Comparison of ENCODE assay signal across 26 mouse cellular contexts in genomic region chr8:10366141-10366540, GRCm38 (mm10).
"Had no signal": no experiment of that assay in that cellular context is flagged by ENCODE, and none has a peak within 500 bp of the region (broad histone marks: within the 10 kb centered on the region; RNA-seq: fewer than 3 reads in every experiment).

No protein-coding gene starts in this region.

- H3K4me2 ChIP-seq: heart, embryonic 11.5 days; heart, embryonic 13.5 days; heart, embryonic 15.5 days; hindbrain, embryonic 13.5 days; hindbrain, embryonic 15.5 days; limb, embryonic 12.5 days; liver, embryonic 11.5 days; liver, embryonic 13.5 days; liver, embryonic 15.5 days had no signal

- H3K4me3 ChIP-seq: gastrocnemius, adult 2 months; heart, adult 2 months; heart, embryonic 13.5 days; heart, embryonic 15.5 days; hindbrain, embryonic 13.5 days; hindbrain, embryonic 15.5 days; layer of hippocampus, adult 2 months; left cerebral cortex, adult 2 months; limb, embryonic 10.5 days; limb, embryonic 12.5 days; liver, embryonic 13.5 days; liver, embryonic 15.5 days had no signal

- DNase-seq: gastrocnemius, adult 2 months; gastrocnemius, postnatal 10 days; gastrocnemius, postnatal 25 days; heart, adult 11 months; heart, adult 2 months; heart, postnatal 14 days; heart, postnatal 36 days; kidney, adult 18-20 months; kidney, adult 8-10 months; kidney, postnatal 10 days; kidney, postnatal 25 days; kidney, postnatal 4 days; liver; liver, embryonic 13.5 days had no signal

- ATAC-seq: inflammation-experienced regulatory T-cells, adult 6 months had no signal

- H3K9ac ChIP-seq: heart, embryonic 13.5 days; heart, embryonic 15.5 days; hindbrain, embryonic 13.5 days; hindbrain, embryonic 15.5 days; limb, embryonic 12.5 days; liver, embryonic 13.5 days; liver, embryonic 15.5 days had no signal

- H3K4me1 ChIP-seq: liver, embryonic 13.5 days; liver, embryonic 15.5 days had no signal

- H3K9me3 ChIP-seq: heart, embryonic 13.5 days; heart, embryonic 15.5 days; hindbrain, embryonic 13.5 days; hindbrain, embryonic 15.5 days; limb, embryonic 10.5 days; limb, embryonic 12.5 days; liver, embryonic 13.5 days; liver, embryonic 15.5 days had no signal

- H3K27me3 ChIP-seq: hindbrain, embryonic 13.5 days; hindbrain, embryonic 15.5 days; liver, embryonic 13.5 days; liver, embryonic 15.5 days had no signal

- H3K27ac ChIP-seq: gastrocnemius, adult 2 months; heart, adult 2 months; heart, embryonic 13.5 days; heart, embryonic 15.5 days; hindbrain, embryonic 13.5 days; hindbrain, embryonic 15.5 days; layer of hippocampus, adult 2 months; left cerebral cortex, adult 2 months; limb, embryonic 10.5 days; limb, embryonic 12.5 days; liver, embryonic 13.5 days; liver, embryonic 15.5 days had no signal

- H3K36me3 ChIP-seq: heart, embryonic 13.5 days; heart, embryonic 15.5 days; hindbrain, embryonic 13.5 days; hindbrain, embryonic 15.5 days; limb, embryonic 10.5 days; limb, embryonic 12.5 days; liver, embryonic 13.5 days; liver, embryonic 15.5 days had no signal
